ENCODE assay signal across 8 mouse cellular contexts in genomic region chr7:127574115-127574514, GRCm38 (mm10). TPM values are rescaled to one million over a fixed set of nuclear protein-coding genes. Genes with fewer than 3 reads are reported as not detected.
DNase-seq lines count a peak whose midpoint lies in the region; ATAC-seq and TF ChIP-seq lines count a peak whose summit lies in the region.

No protein-coding gene starts in this region.

- TF ChIP-seq CTCF in ES-Bruce4 (IDR thresholded peaks at IDR 0.05; ENCODE audit: low read depth, low read length), result no peak
- no peak for TF ChIP-seq CTCF in heart, postnatal 0 days (IDR thresholded peaks at IDR 0.05; ENCODE audit: low read depth)

- no peak for DNase-seq in heart, adult 8-10 months (ENCODE audit: low spot score)
- DNase-seq in heart, postnatal 0 days (ENCODE audit: low spot score), result no peak
- DNase-seq in midbrain, embryonic 10.5 days (ENCODE audit: low spot score), result no peak
- no peak for DNase-seq in urinary bladder, postnatal 25 days (ENCODE audit: low spot score)

- TF ChIP-seq POLR2A in ES-Bruce4 (IDR thresholded peaks at IDR 0.05; ENCODE audit: insufficient read depth, low read length), result no peak

- peak overlapping the region; percentile 62 for H3K27ac ChIP-seq in heart, embryonic 13.5 days (replicated peaks)
- H3K27ac ChIP-seq in ES-Bruce4 (ENCODE audit: insufficient read depth, low read length), result no peak overlapping the region
- H3K27ac ChIP-seq in heart, postnatal 0 days (ENCODE audit: low read depth), result 0 out of 2 replicates have a peak overlapping the region, but pooled peaks have one; percentile 73
- peak overlapping the region; percentile 92; the same call in 1 of the 2 replicates for H3K27ac ChIP-seq in midbrain, embryonic 10.5 days (replicated peaks)

- peaks cover 25% of the 10 kb centered on the region for H3K4me1 ChIP-seq in heart, embryonic 13.5 days
- H3K4me1 ChIP-seq in ES-Bruce4 (ENCODE audit: control insufficient read depth, insufficient read depth, low read length), result peaks cover 2% of the 10 kb centered on the region
- H3K4me1 ChIP-seq in heart, postnatal 0 days (ENCODE audit: control insufficient read depth, insufficient read depth), result peaks cover 18% of the 10 kb centered on the region
- peaks cover 30% of the 10 kb centered on the region for H3K4me1 ChIP-seq in midbrain, embryonic 10.5 days

- 13% methylated on average over 7 of the region's 7 CpGs for WGBS in heart, embryonic 13.5 days
- 19% methylated on average over 7 of the region's 7 CpGs for WGBS in heart, postnatal 0 days
- 31% methylated on average over 7 of the region's 7 CpGs for WGBS in midbrain, embryonic 10.5 days

- ATAC-seq in heart, embryonic 13.5 days (ENCODE audit: extremely low read depth, insufficient number of reproducible peaks, low FRiP score, low TSS enrichment), result no peak
- no peak for ATAC-seq in heart, postnatal 0 days (ENCODE audit: insufficient read depth, low read depth)
- no peak for ATAC-seq in megakaryocyte-erythroid progenitor cell, adult 5-6 weeks (replicated peaks; ENCODE audit: low FRiP score, low TSS enrichment, poor library complexity, severe bottlenecking)
- no peak for ATAC-seq in megakaryocyte progenitor cell, adult 5-6 weeks (replicated peaks; ENCODE audit: poor library complexity)

- peak overlapping the region; percentile 81 for H3K4me2 ChIP-seq in heart, embryonic 13.5 days
- H3K4me2 ChIP-seq in heart, postnatal 0 days (ENCODE audit: low read depth, low read length), result peak overlapping the region; percentile 97

- peak overlapping the region; percentile 83 for H3K4me3 ChIP-seq in heart, embryonic 13.5 days
- peak overlapping the region; percentile 72 for H3K4me3 ChIP-seq in ES-Bruce4 (ENCODE audit: low read depth, low read length)
- H3K4me3 ChIP-seq in heart, postnatal 0 days (ENCODE audit: low read depth, low read length), result peak overlapping the region; percentile 80
- H3K4me3 ChIP-seq in midbrain, embryonic 10.5 days, result peak overlapping the region; percentile 93

- H3K36me3 ChIP-seq in heart, embryonic 13.5 days, result peaks cover 36% of the 10 kb centered on the region
- 0 out of 2 replicates have a peak, but pooled peaks cover 4% of the 10 kb centered on the region for H3K36me3 ChIP-seq in ES-Bruce4 (ENCODE audit: control insufficient read depth, insufficient read depth, low read length, poor library complexity, severe bottlenecking)
- H3K36me3 ChIP-seq in heart, postnatal 0 days (replicated peaks; ENCODE audit: control insufficient read depth, insufficient read depth, low read length), result peaks cover 24% of the 10 kb centered on the region
- peaks cover 33% of the 10 kb centered on the region for H3K36me3 ChIP-seq in midbrain, embryonic 10.5 days

- H3K27me3 ChIP-seq in heart, embryonic 13.5 days (replicated peaks), result no peaks in the 10 kb centered on the region
- no peaks in the 10 kb centered on the region for H3K27me3 ChIP-seq in ES-Bruce4 (ENCODE audit: control insufficient read depth, insufficient read depth, low read length, poor library complexity, severe bottlenecking)
- H3K27me3 ChIP-seq in heart, postnatal 0 days (ENCODE audit: control insufficient read depth, insufficient read depth, low read length), result no peaks in the 10 kb centered on the region
- H3K27me3 ChIP-seq in midbrain, embryonic 10.5 days (ENCODE audit: low read depth, poor library complexity, severe bottlenecking), result no peaks in the 10 kb centered on the region

- no peak for TF ChIP-seq EP300 in ES-Bruce4 (IDR thresholded peaks at IDR 0.05; ENCODE audit: insufficient read depth, low read depth, low read length)
- TF ChIP-seq EP300 in heart, postnatal 0 days (IDR thresholded peaks at IDR 0.05; ENCODE audit: low read depth), result no peak

- H3K9me3 ChIP-seq in heart, embryonic 13.5 days, result no peaks in the 10 kb centered on the region
- no peaks in the 10 kb centered on the region for H3K9me3 ChIP-seq in ES-Bruce4 (replicated peaks; ENCODE audit: control insufficient read depth, insufficient read depth, low read length, poor library complexity, severe bottlenecking)
- H3K9me3 ChIP-seq in heart, postnatal 0 days (replicated peaks; ENCODE audit: control insufficient read depth, low read length), result no peaks in the 10 kb centered on the region
- no peaks in the 10 kb centered on the region for H3K9me3 ChIP-seq in midbrain, embryonic 10.5 days (replicated peaks)

- peak overlapping the region; percentile 95 for H3K9ac ChIP-seq in heart, embryonic 13.5 days
- H3K9ac ChIP-seq in ES-Bruce4 (ENCODE audit: low read depth, poor library complexity, severe bottlenecking), result peak overlapping the region; percentile 95
- peak overlapping the region; percentile 83; the same call in 1 of the 2 replicates for H3K9ac ChIP-seq in heart, postnatal 0 days (replicated peaks; ENCODE audit: low read depth, low read length)

RNA-seq across cellular contexts. Expression of gene Phkg2, which starts 1.0 kb away (rescaled TPM):
- 30.2 and 34.3 TPM in 2 replicates for polyA plus RNA-seq in heart, embryonic 13.5 days (2015; fragmentation: Nextera tagmentation; extraction: Ambion mirVana)
- 10 to 100 TPM; 12.1 to 20.9 (median 17.3) TPM for total RNA-seq in heart, adult 8-10 months (2022)
- polyA plus RNA-seq in ES-Bruce4 (2011; ENCODE audit: insufficient read depth, insufficient read length, low read depth, missing spikeins), result 38.1 and 44.6 TPM in 2 replicates
- total RNA-seq in heart, postnatal 0 days (2014; rRNA removed; ENCODE audit: low replicate concordance), result 27.3 and 44.1 TPM in 2 replicates
- polyA plus RNA-seq in heart, postnatal 0 days (2015; fragmentation: Nextera tagmentation; extraction: Ambion mirVana), result 22.2 and 23.1 TPM in 2 replicates
- polyA plus RNA-seq in midbrain, embryonic 10.5 days (2016; fragmentation: Nextera tagmentation; extraction: Ambion mirVana), result 46.9 and 48.3 TPM in 2 replicates
- 43.0 and 59.6 TPM in 2 replicates for total RNA-seq in megakaryocyte-erythroid progenitor cell, adult 5-6 weeks (2014; fragmentation: Nextera tagmentation)
- 21.1 and 30.5 TPM in 2 replicates for total RNA-seq in megakaryocyte-erythroid progenitor cell, adult 5-6 weeks (2017)
- 27.1 and 32.3 TPM in 2 replicates for total RNA-seq in megakaryocyte progenitor cell, adult 5-6 weeks (2015)
- total RNA-seq in megakaryocyte progenitor cell, adult 5-6 weeks (2017), result 26.7 and 29.2 TPM in 2 replicates

RNA-seq across cellular contexts. Expression of gene Tmem265, which starts 12.9 kb away (rescaled TPM):
- polyA plus RNA-seq in heart, embryonic 13.5 days (2015; fragmentation: Nextera tagmentation; extraction: Ambion mirVana), result 0.47 and 3.5 TPM in 2 replicates
- not detected for total RNA-seq in heart, adult 8-10 months (2022)
- polyA plus RNA-seq in ES-Bruce4 (2011; ENCODE audit: insufficient read depth, insufficient read length, low read depth, missing spikeins), result 2.9 and 3.2 TPM in 2 replicates
- total RNA-seq in heart, postnatal 0 days (2014; rRNA removed; ENCODE audit: low replicate concordance), result not detected in 2 replicates
- polyA plus RNA-seq in heart, postnatal 0 days (2015; fragmentation: Nextera tagmentation; extraction: Ambion mirVana), result 2.6 and 3.3 TPM in 2 replicates
- 7.2 and 8.2 TPM in 2 replicates for polyA plus RNA-seq in midbrain, embryonic 10.5 days (2016; fragmentation: Nextera tagmentation; extraction: Ambion mirVana)
- not detected in 2 replicates for total RNA-seq in megakaryocyte-erythroid progenitor cell, adult 5-6 weeks (2014; fragmentation: Nextera tagmentation)
- 3.4 TPM in 1 of 2 replicates, not detected in the other for total RNA-seq in megakaryocyte-erythroid progenitor cell, adult 5-6 weeks (2017)
- 1.7 TPM in 1 of 2 replicates, not detected in the other for total RNA-seq in megakaryocyte progenitor cell, adult 5-6 weeks (2015)
- 2.3 and 2.5 TPM in 2 replicates for total RNA-seq in megakaryocyte progenitor cell, adult 5-6 weeks (2017)

RNA-seq across cellular contexts. Expression of gene Ccdc189, which starts 14.3 kb away (rescaled TPM):
- polyA plus RNA-seq in heart, embryonic 13.5 days (2015; fragmentation: Nextera tagmentation; extraction: Ambion mirVana), result 7.8 and 8.4 TPM in 2 replicates
- 10 to 100 TPM; 10.1 to 15.2 (median 14.4) TPM for total RNA-seq in heart, adult 8-10 months (2022)
- 3.3 and 4.7 TPM in 2 replicates for polyA plus RNA-seq in ES-Bruce4 (2011; ENCODE audit: insufficient read depth, insufficient read length, low read depth, missing spikeins)
- 9.9 and 15.0 TPM in 2 replicates for total RNA-seq in heart, postnatal 0 days (2014; rRNA removed; ENCODE audit: low replicate concordance)
- 16.0 and 17.6 TPM in 2 replicates for polyA plus RNA-seq in heart, postnatal 0 days (2015; fragmentation: Nextera tagmentation; extraction: Ambion mirVana)
- polyA plus RNA-seq in midbrain, embryonic 10.5 days (2016; fragmentation: Nextera tagmentation; extraction: Ambion mirVana), result 14.4 and 16.9 TPM in 2 replicates
- 6.1 TPM in 1 of 2 replicates, not detected in the other for total RNA-seq in megakaryocyte-erythroid progenitor cell, adult 5-6 weeks (2014; fragmentation: Nextera tagmentation)
- 0.38 and 6.8 TPM in 2 replicates for total RNA-seq in megakaryocyte-erythroid progenitor cell, adult 5-6 weeks (2017)
- total RNA-seq in megakaryocyte progenitor cell, adult 5-6 weeks (2015), result 1.8 and 2.2 TPM in 2 replicates
- total RNA-seq in megakaryocyte progenitor cell, adult 5-6 weeks (2017), result 2.5 and 3.1 TPM in 2 replicates

RNA-seq across cellular contexts. Expression of gene Rnf40, which starts 14.5 kb away (rescaled TPM):
- 25.7 and 26.9 TPM in 2 replicates for polyA plus RNA-seq in heart, embryonic 13.5 days (2015; fragmentation: Nextera tagmentation; extraction: Ambion mirVana)
- 10 to 100 TPM; 38.1 to 42.6 (median 40.3) TPM for total RNA-seq in heart, adult 8-10 months (2022)
- polyA plus RNA-seq in ES-Bruce4 (2011; ENCODE audit: insufficient read depth, insufficient read length, low read depth, missing spikeins), result 39.4 and 41.6 TPM in 2 replicates
- 20.7 and 26.6 TPM in 2 replicates for total RNA-seq in heart, postnatal 0 days (2014; rRNA removed; ENCODE audit: low replicate concordance)
- polyA plus RNA-seq in heart, postnatal 0 days (2015; fragmentation: Nextera tagmentation; extraction: Ambion mirVana), result 21.3 and 23.1 TPM in 2 replicates
- polyA plus RNA-seq in midbrain, embryonic 10.5 days (2016; fragmentation: Nextera tagmentation; extraction: Ambion mirVana), result 56.7 and 59.6 TPM in 2 replicates
- total RNA-seq in megakaryocyte-erythroid progenitor cell, adult 5-6 weeks (2014; fragmentation: Nextera tagmentation), result 45.6 and 48.7 TPM in 2 replicates
- 35.1 and 37.9 TPM in 2 replicates for total RNA-seq in megakaryocyte-erythroid progenitor cell, adult 5-6 weeks (2017)
- 11.7 and 16.5 TPM in 2 replicates for total RNA-seq in megakaryocyte progenitor cell, adult 5-6 weeks (2015)
- 36.9 and 41.9 TPM in 2 replicates for total RNA-seq in megakaryocyte progenitor cell, adult 5-6 weeks (2017)

RNA-seq across cellular contexts. Expression of gene Zfp629, which starts 41.5 kb away (rescaled TPM):
- polyA plus RNA-seq in heart, embryonic 13.5 days (2015; fragmentation: Nextera tagmentation; extraction: Ambion mirVana), result 8.4 and 9.5 TPM in 2 replicates
- 10 to 100 TPM; 19.9 to 23.4 (median 20.0) TPM for total RNA-seq in heart, adult 8-10 months (2022)
- 4.9 and 6.0 TPM in 2 replicates for polyA plus RNA-seq in ES-Bruce4 (2011; ENCODE audit: insufficient read depth, insufficient read length, low read depth, missing spikeins)
- 16.8 and 22.0 TPM in 2 replicates for total RNA-seq in heart, postnatal 0 days (2014; rRNA removed; ENCODE audit: low replicate concordance)
- polyA plus RNA-seq in heart, postnatal 0 days (2015; fragmentation: Nextera tagmentation; extraction: Ambion mirVana), result 6.9 and 11.3 TPM in 2 replicates
- 32.2 and 37.1 TPM in 2 replicates for polyA plus RNA-seq in midbrain, embryonic 10.5 days (2016; fragmentation: Nextera tagmentation; extraction: Ambion mirVana)
- 7.2 and 7.8 TPM in 2 replicates for total RNA-seq in megakaryocyte-erythroid progenitor cell, adult 5-6 weeks (2014; fragmentation: Nextera tagmentation)
- 3.4 and 9.1 TPM in 2 replicates for total RNA-seq in megakaryocyte-erythroid progenitor cell, adult 5-6 weeks (2017)
- total RNA-seq in megakaryocyte progenitor cell, adult 5-6 weeks (2015), result 5.4 and 8.4 TPM in 2 replicates
- 8.5 and 11.3 TPM in 2 replicates for total RNA-seq in megakaryocyte progenitor cell, adult 5-6 weeks (2017)
